Mouse (Mus musculus): ENCODE results near the gene Gm20449. TPM values are rescaled to one million over a fixed set of nuclear protein-coding genes. Genes with fewer than 3 reads are reported as not detected.

The Gm20449 gene
- polyA plus RNA-seq (2012; rRNA removed) (0.43 and 0.49 TPM in 2 replicates), polyA plus RNA-seq (2014; fragmentation: Nextera tagmentation; extraction: Ambion mirVana) (0.14 TPM in 1 of 2 replicates, not detected in the other)

DNA sequence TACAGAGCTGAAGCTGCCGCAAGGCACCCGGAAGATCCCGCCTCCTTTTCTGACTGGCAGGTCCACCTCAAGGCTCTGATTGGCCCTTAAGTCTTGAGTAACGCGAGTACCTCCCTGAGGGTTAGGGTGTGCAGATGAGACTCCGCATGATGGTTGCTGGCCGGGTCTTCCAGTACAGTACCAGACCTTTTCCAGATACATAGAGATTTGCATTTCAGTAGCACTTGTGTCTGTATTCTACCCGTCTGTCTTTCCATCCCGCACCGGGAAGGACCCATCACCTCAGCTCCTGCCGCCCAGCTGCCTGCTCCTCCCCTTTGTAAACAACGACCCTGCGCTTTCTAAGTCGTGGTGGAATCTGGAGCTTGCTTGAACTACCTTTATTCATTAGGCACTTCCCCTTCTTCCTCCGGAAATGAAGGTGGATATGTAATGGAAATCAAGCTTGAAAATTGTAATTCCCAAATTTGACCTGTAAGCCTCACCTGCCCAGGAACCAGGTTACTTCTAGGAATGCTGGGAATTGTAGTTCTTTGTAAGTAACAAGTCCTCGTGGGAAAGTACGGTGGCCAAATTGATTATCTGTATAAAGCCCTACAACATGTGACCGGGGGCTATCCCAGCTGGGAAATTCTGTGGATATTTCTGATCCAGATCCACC lies at the start of gene Gm20449, which contains the start of gene AW146154:
Gene Gm20449 (minus strand): TSS at position 29 of the 661 bp plus-strand sequence.
Gene AW146154 (minus strand): TSS at position 502 of the 661 bp plus-strand sequence.
- Histone ChIP-seq H3K27ac (replicated peaks; ENCODE audit: low read depth, low read length) (peak within 1 kb of the TSS; percentile 29; the same call in 1 of the 2 replicates), H3K36me3 (ENCODE audit: control insufficient read depth, insufficient read depth, low read length) (0 out of 2 replicates have a peak, but pooled peaks cover 5% of the 10 kb centered on the region), H3K4me2 (replicated peaks; ENCODE audit: low read depth, low read length, severe bottlenecking) (peak within 1 kb of the TSS; percentile 63), H3K4me3 (replicated peaks; ENCODE audit: low read length) (peak within 1 kb of the TSS; percentile 59), H3K4me1 (ENCODE audit: control insufficient read depth, insufficient read depth, low read length) (no peaks in the 10 kb centered on the region), H3K27me3 (ENCODE audit: control insufficient read depth, insufficient read depth, low read length) (no peaks in the 10 kb centered on the region), H3K9me3 (ENCODE audit: control insufficient read depth, low read length) (0 out of 2 replicates have a peak, but pooled peaks cover 9% of the 10 kb centered on the region), H3K9ac (ENCODE audit: low read depth, low read length, severe bottlenecking) (peak within 1 kb of the TSS; percentile 58)
- peak; percentile 10; the same call in 1 of the 2 replicates for TF ChIP-seq POLR2A (IDR thresholded peaks at IDR 0.05; ENCODE audit: borderline replicate concordance, extremely low read depth, insufficient read depth, insufficient read length)
- WGBS = under 1% methylated on average over 18 of the region's 18 CpGs
- ATAC-seq (ENCODE audit: low FRiP score, low read depth) = peak; percentile 97
- DNase-seq (ENCODE audit: low spot score) = peak; percentile 89

DNA sequence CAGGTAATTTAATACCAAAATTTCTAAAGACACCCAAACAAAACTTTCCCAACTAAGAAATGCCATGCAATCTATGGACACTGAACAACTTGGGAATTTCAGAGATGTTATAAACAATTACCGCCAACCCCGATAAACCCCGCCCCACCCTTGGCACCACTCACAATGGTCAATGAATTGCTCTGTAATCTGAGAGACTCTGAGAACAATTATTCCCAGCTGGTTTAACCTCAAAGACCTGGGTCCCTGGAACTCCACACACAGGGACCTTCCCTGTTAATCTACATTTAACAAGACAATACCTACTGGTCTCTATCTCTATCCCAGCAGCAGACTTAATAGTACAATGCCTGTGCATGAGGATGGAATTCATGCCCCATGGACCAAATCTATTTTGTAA lies 13.5 kb upstream of the Gm20449 start:
- Histone ChIP-seq H3K36me3 (ENCODE audit: control insufficient read depth, insufficient read depth, low read length) (no peaks in the 10 kb centered on the region), H3K4me1 (ENCODE audit: control insufficient read depth, insufficient read depth, low read length) (no peaks in the 10 kb centered on the region), H3K9ac (ENCODE audit: low read depth, low read length, severe bottlenecking) (no peak overlapping the region), H3K27me3 (ENCODE audit: control insufficient read depth, insufficient read depth, low read length) (no peaks in the 10 kb centered on the region), H3K4me2 (replicated peaks; ENCODE audit: low read depth, low read length, severe bottlenecking) (no peak overlapping the region), H3K27ac (replicated peaks; ENCODE audit: low read depth, low read length) (no peak overlapping the region), H3K9me3 (ENCODE audit: control insufficient read depth, low read length) (peaks cover 4% of the 10 kb centered on the region; the same call in 1 of the 2 replicates), H3K4me3 (replicated peaks; ENCODE audit: low read length) (no peak overlapping the region)
- DNase-seq (ENCODE audit: low spot score) = no peak
- 91% methylated on average over 3 of the region's 3 CpGs for WGBS
- TF ChIP-seq POLR2A (IDR thresholded peaks at IDR 0.05; ENCODE audit: borderline replicate concordance, extremely low read depth, insufficient read depth, insufficient read length) = no peak
- no peak for ATAC-seq (ENCODE audit: low FRiP score, low read depth)

DNA sequence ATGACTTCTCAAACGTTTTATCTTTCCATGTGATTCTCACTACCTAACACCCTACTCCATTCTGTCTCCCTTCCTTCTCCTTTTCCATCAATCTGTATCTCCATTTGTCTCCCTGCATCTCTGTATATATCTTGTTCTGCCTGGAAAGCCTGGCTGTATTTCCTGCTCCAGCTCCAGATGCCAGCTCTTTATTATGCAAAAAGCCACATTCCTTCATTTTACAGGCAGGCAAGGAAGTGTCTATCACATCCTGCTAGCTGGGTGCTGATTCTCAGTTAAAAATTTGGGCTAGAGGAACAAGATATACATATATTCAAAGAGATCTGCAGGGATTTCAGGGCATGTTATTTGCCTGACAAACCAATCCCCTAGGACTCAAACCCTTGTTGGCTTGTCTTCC lies 13.0 kb upstream of the Gm20449 start:
- Histone ChIP-seq H3K9me3 (ENCODE audit: control insufficient read depth, low read length) (peaks cover 4% of the 10 kb centered on the region; the same call in 1 of the 2 replicates), H3K27ac (replicated peaks; ENCODE audit: low read depth, low read length) (no peak overlapping the region), H3K4me3 (replicated peaks; ENCODE audit: low read length) (no peak overlapping the region), H3K4me1 (ENCODE audit: control insufficient read depth, insufficient read depth, low read length) (no peaks in the 10 kb centered on the region), H3K9ac (ENCODE audit: low read depth, low read length, severe bottlenecking) (no peak overlapping the region), H3K4me2 (replicated peaks; ENCODE audit: low read depth, low read length, severe bottlenecking) (no peak overlapping the region), H3K27me3 (ENCODE audit: control insufficient read depth, insufficient read depth, low read length) (no peaks in the 10 kb centered on the region), H3K36me3 (ENCODE audit: control insufficient read depth, insufficient read depth, low read length) (no peaks in the 10 kb centered on the region)
- 10% methylated on average over 1 of the region's 1 CpGs for WGBS
- no peak for TF ChIP-seq POLR2A (IDR thresholded peaks at IDR 0.05; ENCODE audit: borderline replicate concordance, extremely low read depth, insufficient read depth, insufficient read length)
- DNase-seq (ENCODE audit: low spot score) = no peak
- ATAC-seq (ENCODE audit: low FRiP score, low read depth) = no peak

DNA sequence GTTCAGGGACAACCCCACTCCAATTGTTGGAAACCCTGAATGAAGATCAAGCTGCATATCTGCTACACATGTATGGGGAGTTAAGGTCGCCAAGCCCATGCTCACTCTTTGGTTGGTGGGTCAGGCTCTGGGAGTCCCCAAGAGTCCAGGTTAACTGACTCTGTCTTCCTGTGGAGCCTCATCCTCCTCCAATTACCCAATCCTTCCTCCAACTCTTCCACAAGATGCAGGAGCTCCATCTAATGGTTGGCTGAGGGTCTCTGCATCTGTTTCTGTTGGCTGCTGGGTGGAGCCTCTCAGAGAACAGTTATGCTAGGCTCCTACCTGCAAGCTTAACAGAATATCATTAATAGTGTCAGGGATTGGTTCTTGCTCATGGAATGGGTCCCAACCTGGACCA lies 3.2 kb upstream of the Gm20449 start:
- DNase-seq (ENCODE audit: low spot score) (no peak), ATAC-seq (ENCODE audit: low FRiP score, low read depth) (no peak)
- H3K9ac ChIP-seq (ENCODE audit: low read depth, low read length, severe bottlenecking) = no peak overlapping the region
- no peak for TF ChIP-seq POLR2A (IDR thresholded peaks at IDR 0.05; ENCODE audit: borderline replicate concordance, extremely low read depth, insufficient read depth, insufficient read length)
- H3K4me3 ChIP-seq (replicated peaks; ENCODE audit: low read length) = no peak overlapping the region
- no peaks in the 10 kb centered on the region for H3K4me1 ChIP-seq (ENCODE audit: control insufficient read depth, insufficient read depth, low read length)
- no peaks in the 10 kb centered on the region for H3K27me3 ChIP-seq (ENCODE audit: control insufficient read depth, insufficient read depth, low read length)
- H3K27ac ChIP-seq (replicated peaks; ENCODE audit: low read depth, low read length) = no peak overlapping the region
- 55% methylated on average over 1 of the region's 1 CpGs for WGBS
- no peaks in the 10 kb centered on the region for H3K9me3 ChIP-seq (ENCODE audit: control insufficient read depth, low read length)
- no peaks in the 10 kb centered on the region for H3K36me3 ChIP-seq (ENCODE audit: control insufficient read depth, insufficient read depth, low read length)
- no peak overlapping the region for H3K4me2 ChIP-seq (replicated peaks; ENCODE audit: low read depth, low read length, severe bottlenecking)

DNA sequence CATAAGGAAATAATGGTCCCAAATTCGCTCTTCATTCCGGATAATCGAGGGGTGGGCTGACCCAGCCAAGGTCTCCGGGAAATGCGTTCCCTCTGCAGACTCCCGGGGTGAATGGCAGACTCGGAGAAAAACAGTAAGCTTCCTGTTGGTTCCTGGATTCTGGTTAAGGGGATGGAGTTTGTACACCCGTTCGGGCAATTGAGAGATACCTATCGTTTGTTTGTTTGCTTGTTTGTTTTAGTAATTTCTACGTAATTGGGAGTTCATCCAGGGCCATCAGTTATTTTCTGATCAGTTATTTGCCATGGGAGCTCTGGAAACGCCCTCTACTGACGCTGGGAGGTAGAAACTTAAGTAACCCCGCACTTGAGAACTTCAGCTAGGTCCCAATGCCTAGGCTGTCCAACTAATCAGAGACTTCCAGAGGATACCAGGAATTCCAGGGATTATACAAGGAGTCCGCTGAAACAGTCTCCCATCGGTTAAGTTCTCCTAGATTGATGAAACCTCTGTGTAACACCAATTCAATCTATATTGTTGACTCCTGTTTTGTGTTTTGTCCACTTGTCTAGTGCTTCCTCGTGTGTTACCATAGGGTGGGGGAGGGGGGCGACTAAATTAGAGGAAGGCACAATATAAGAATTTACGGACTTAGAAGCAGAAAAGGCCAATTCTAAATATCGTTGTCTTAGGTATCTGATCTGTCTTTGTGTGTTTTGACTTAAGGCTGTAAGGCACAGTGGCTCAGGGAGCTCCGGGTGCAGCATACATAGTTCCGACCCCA lies 1.1 kb upstream of the Gm20449 start:
- Histone ChIP-seq H3K4me1 (ENCODE audit: control insufficient read depth, insufficient read depth, low read length) (no peaks in the 10 kb centered on the region), H3K9ac (ENCODE audit: low read depth, low read length, severe bottlenecking) (peak overlapping the region; percentile 26; the same call in 1 of the 2 replicates), H3K27me3 (ENCODE audit: control insufficient read depth, insufficient read depth, low read length) (no peaks in the 10 kb centered on the region), H3K4me2 (replicated peaks; ENCODE audit: low read depth, low read length, severe bottlenecking) (peak overlapping the region; percentile 63), H3K27ac (replicated peaks; ENCODE audit: low read depth, low read length) (no peak overlapping the region), H3K4me3 (replicated peaks; ENCODE audit: low read length) (peak overlapping the region; percentile 59), H3K9me3 (ENCODE audit: control insufficient read depth, low read length) (0 out of 2 replicates have a peak, but pooled peaks cover 4% of the 10 kb centered on the region), H3K36me3 (ENCODE audit: control insufficient read depth, insufficient read depth, low read length) (0 out of 2 replicates have a peak, but pooled peaks cover under 1% of the 10 kb centered on the region)
- peak; percentile 16 for DNase-seq (ENCODE audit: low spot score)
- no peak for TF ChIP-seq POLR2A (IDR thresholded peaks at IDR 0.05; ENCODE audit: borderline replicate concordance, extremely low read depth, insufficient read depth, insufficient read length)
- 22% methylated on average over 22 of the region's 22 CpGs for WGBS
- ATAC-seq (ENCODE audit: low FRiP score, low read depth) = no peak
